Mouse (Mus musculus): ENCODE results near the gene Igbp1b. TPM values are rescaled to one million over a fixed set of nuclear protein-coding genes. Genes with fewer than 3 reads are reported as not detected.

The Igbp1b gene
- total RNA-seq (2023), result not detected in 2 replicates

DNA sequence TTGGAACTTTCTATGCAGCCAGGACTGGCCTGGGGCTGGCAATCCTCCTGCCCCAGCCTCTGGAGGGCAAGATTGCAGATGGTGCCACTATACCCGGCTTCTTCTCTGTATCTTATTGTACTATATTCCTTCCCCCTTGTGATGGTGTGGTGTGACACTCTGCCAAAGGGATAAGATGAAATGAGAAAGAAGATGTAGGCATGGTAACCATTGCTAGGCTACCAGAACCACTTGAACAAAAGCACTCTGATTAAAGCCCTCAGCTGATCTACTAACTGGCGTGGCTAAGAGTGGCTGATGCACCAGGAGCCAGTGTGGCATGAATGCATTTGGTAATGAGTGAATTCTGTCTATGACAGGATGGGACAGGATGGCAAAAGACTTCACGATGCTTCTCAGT is at the start of gene Igbp1b:
Igbp1b (minus strand) TSS at position 29 of the 400 bp plus-strand sequence.

Other genes with a start within 250 kb of the Igbp1b start
- not detected in 2 replicates for gene Lmo3, start 76.6 kb downstream of the Igbp1b start, total RNA-seq (2023)

Measured in neutrophil, adult 65 days (primary cell).